Mouse (Mus musculus): ENCODE measurements at regions not wholly inside any gene's neighbourhood (a gene's known extent, or its start where the extent isn't known, plus 50 kb on each side); places are given as distances from the start of the nearest gene placed in this dataset.

DNA sequence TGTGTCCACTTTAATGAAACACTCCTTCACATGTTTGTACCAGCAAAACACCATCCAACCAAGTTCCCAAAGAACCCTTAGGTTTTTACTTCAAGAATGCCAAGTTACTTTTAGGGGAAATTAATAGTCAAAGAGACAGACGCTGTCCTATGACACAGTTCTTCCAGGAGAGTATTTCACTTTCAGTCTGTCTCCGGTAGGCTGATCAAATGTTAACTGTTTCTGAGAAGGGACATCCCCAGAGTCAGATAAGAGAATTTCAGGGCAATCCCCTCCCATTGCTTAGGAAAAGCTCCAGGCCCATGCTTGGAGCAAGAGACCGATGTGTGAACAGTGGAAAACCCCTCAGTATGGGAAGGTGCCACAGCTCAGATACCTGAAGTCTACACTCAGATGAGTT lies 112.1 kb downstream of the Sp3 start:
- TF ChIP-seq CTCF (IDR thresholded peaks at IDR 0.05) (no peak), EP300 (IDR thresholded peaks at IDR 0.05; ENCODE audit: insufficient read depth, low read depth, low read length) (no peak)
